Mouse (Mus musculus) c-Kit-positive CD71-positive TER-119-negative erythroid progenitor cells, embryonic 14.5 days (primary cell): ENCODE results near the gene Micu1.
A peak's percentile ranks its signal among the peaks of the same experiment; 100 is the strongest.

ENCODE experiments used
- DNase-seq: peaks from one replicate; pipeline ENCODE4 v3.0.0-alpha.2; 2013; ENCODE audit warnings: low read depth

Gene Micu1

DNA sequence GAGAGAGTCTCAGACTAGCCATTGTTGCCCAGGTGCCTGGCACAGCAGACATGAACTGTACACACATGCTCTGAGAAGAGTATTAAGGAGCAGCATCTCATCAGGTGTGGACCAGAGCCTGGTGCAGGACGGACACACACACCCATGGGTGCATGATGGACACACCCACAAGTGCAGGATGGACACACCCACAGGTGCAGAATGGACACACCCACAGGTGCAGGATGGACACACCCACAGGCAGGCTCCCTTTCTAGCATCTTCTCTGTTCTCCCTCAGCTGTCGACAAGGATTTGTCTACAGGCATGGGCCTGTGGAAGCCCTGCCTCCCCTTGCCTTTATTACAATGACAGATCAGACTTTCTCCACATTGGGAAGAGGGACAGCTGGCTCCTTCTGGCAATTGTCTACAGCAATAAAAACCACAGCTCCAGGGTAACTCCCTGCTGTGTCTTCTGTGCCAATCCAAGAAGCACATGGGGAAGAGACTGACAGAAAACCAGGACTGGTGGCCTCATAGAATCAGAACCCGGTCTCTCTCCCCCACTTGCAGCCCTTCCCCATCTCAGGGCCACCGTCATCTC lies 107.8 kb downstream of the Micu1 start:
- no peak for DNase-seq

DNA sequence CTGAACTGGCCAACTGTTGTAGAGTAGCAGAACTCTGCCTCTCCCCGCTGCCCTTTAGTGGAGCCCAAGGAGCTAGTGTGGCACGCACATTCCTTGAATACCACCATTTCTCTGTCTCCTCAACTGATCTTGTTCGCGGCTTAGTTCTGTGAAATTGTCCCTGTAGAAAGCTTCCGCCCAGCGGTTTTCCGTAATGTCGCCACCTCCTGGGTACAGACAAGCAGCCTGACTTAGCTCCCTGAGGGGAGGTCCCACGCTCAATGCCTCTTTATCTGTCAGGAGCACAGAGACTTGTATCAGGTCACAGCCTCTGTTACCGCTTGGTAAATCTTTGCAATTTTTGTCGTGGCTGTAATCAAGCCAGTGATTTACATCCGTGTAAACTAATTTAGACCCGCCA lies 110.7 kb downstream of the Micu1 start:
- peak; percentile 39 for DNase-seq

DNA sequence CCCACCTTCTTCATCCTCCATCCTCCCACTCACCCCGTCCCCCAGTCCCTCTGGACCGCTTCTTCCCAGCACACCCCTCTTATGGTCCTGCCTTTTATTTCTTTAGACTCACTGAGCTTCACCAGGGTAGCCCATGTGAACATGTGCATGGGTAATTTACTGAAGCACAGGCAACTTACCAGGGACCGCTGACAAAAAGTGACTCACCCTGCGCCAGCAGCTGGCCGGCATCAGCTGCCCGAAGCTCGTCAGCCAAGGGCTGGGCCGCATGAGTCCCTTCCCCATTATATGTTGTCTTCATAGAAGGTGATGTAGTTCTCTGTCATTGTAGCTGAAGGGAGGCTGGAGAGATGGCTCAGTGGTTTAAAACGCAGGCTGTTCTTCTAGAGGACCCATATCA lies 111.5 kb downstream of the Micu1 start:
- no peak for DNase-seq

DNA sequence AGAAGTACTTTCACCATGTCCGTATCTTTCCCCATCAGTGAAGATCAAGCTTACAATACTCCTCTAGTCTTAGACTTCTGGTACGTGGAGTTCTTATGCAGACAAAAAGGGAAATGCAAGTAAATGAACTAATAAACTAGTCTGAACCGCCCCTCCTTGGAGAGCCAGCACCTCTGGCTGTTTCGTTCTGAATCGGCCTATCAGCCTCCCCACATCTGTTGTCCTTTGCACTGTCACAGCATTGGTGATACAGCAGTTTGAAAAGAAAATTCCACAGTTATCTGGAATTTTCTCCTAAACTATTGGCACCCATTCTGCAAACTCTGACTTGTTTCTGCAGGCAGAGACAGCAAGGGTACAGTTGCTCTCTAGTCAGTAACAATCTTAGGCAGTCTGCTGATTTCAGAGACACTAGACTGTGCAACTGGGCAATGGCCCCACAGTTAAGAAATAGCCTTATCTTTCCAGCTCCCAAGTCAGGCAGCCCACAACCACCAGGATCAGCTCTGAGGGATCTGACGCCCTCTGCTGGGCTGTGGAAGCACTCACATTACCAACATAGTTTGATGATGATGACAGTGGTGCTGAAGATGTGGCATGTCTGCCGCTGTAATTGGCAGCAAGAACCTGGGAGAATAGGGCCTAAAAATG lies 112.4 kb downstream of the Micu1 start:
- DNase-seq, result peak; percentile 57

DNA sequence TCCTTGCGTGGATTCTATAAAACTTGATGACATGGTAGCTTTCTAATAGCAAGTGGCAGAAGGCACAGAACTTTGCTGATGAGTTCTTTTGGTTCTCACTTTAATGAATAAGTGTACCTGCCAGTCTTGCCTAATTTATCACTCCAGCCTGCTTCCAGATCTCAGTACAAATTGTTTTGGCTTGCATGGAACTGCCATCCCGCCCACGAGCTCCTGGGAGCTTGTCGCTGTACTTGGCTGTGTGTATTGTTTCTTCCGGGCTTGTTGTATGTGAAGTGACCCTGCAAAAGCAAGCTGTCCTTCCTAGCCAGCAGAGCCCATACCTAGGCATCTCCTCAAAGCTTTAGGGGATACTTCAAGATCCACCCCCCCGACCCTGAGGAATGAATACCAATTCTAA lies 114.3 kb downstream of the Micu1 start:
- DNase-seq, result no peak

DNA sequence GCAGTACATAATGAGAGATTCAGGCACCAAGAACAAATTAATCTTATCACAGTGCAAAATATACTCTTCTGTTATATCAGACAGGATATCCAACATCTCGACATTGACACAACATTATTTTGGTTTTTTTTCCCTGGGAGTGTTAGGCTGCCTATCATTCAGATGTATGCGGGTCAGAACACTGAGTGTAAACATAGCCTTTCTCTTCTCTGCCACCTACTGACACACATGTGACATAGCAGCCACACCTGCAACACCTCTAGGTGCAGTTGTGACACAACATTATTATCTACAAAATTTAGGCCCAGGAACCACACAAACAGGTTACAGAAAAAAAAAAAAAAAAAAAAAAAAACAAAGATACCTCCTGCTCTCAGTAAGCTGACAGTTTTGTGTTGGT lies 115.3 kb downstream of the Micu1 start:
- no peak for DNase-seq

DNA sequence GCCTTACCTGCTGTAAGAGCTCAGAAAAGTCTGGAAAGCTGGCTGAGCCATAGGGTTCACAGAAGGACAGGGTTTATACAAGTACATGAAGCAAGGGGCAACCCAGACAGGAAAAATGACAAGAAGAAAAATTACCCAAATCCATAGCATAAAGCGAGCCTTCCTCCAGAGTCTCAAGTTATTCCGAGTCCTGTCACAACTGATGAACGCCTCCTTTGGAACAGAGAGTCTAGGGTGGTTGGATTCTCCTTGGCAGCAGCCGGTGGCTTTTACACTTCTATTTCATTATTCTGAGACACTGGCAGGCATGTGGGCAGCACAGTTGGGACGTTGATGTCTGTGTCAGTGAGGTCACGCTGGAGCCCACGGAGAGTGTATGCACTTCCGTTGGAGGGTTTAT lies 115.7 kb downstream of the Micu1 start:
- DNase-seq, result no peak

DNA sequence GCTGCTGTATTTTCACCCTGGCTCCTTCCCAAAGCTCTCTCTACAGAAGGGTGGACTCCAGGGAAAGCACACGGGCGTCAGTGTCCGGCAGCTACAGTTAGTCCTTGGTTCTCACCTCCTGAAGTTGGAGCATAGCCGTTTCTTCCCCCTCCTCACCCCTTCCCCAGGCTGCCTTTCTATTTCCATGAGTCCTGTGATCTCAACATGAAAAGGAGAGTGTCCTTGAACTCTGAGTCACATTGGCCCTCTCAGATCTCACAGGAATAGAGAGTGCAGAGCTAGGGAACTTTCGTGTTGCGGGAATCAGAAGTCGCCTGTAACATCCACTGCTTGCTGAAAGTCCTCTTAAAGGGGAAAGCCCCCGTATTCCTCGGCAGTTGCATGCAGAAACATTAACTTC lies 116.9 kb downstream of the Micu1 start:
- DNase-seq, result no peak

DNA sequence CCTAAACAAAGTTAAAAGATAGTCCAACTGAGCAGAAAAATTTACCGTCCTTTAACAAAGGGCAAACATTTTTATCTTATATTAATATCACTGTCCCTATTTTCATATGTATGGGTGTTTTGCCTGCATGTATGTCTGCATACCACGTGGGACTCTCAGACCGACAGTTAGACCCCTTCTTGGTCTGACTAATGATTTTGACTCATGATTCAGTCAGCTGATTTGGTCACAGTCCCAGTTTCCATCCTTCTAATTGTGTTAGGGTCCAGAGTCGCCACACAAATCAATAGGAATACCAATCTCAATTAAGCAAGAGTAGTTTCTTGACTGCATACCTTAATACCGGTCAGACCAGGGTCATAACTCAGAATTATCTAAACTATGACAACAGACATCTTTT lies 118.6 kb downstream of the Micu1 start:
- no peak for DNase-seq

DNA sequence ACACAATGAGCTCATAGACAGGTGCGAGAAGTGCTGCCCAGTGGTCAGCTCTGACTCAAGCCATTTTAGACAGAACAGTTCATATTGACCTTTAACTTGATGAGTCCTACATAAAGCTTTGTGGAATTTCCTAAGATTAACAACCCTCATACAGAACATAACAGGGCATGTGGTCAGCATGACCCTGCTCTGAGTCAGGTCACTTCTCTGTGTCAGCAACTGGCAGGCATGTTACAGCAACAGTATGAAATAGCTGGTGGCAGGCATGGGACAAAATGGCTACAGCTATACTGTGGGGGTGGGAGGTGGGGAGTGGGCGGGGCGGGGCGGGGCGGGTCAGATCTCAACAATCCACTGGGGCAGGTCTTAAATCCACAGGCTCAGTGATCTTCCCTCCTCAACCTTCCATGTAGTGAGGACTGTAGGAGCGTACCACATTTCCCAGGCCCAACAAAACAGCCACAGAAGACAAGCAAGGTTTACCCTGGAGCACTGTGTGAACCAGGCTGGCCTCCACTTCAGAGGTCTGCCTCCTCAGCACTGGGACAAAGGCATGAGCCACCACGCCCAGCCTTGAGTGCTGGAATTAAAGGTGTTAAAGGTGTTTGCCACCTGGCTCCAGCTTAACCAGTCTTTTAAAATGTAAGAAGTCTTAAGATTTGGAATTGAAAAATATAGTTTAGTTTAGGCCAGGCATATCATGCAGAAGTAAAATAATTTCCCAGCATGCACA lies 119.2 kb downstream of the Micu1 start:
- no peak for DNase-seq

DNA sequence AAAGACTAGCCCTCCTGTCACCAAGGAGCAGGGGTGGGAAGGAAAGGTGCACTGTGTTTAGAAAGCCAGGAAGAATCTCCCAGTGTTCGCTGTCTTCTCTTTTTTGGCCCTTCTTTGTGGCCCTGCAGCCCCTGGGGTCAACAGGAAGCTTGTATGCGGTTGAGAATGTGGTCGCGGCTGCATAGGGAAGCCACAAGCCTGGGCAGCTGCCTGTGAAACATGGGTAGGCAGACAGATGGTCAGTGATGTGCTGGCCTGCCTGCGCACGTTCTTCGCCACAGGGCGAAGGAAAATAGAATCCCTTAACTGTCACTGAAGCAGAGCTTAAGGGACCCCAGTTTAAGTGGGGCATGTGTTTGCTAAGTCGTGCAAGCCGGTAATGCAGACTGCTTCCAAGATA lies 120.6 kb downstream of the Micu1 start:
- no peak for DNase-seq

DNA sequence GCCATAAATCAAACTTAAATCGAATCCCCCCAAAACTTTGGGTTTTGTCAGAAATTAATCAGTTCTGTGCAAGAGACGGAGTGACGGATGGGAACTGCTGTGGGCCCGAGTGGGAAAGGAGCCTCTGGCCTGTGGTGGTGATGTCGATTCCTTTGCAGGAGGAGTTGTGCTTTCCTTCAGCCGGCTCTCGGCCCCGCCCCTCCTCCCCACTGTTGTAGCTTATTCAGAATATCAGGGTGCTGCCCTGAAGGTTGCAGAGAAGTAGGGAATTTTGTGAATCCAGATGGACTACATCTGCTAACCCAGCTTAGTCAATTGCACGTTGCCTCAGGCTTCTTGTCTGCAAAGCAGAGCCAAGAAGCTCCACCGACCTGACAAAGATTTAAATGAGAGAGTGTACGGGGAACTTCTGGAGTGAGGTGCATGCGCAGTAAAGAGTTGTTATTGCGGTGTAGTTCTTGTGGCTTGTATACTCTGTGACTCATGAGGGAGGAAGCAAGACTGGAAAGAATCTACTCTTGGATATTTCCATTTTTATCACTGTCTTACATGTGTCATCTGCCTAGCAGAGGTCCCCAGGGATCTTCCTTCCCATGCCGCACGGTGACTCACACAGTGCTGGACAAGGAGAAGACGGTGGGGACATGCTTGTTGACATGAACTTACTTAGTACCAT lies 123.0 kb downstream of the Micu1 start:
- no peak for DNase-seq

DNA sequence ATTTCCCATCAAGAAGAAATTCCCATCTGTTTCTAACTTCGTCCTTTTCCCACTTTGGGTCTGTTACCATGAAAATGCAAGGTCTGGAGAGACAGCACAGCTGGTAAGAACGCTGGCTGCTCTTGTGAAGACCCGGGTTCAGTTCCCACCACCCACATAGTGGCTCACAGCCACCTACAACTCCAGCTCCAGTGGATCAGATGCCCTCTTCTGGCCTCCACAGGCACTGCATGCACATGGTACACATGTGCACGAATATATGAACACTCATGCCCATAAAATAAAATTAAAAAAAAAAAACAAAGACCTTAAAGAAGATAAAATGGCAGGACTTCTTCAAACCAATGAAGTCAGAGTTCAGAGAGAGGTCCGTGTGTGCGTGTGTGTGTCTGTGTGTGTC lies 127.6 kb downstream of the Micu1 start:
- DNase-seq, result no peak

DNA sequence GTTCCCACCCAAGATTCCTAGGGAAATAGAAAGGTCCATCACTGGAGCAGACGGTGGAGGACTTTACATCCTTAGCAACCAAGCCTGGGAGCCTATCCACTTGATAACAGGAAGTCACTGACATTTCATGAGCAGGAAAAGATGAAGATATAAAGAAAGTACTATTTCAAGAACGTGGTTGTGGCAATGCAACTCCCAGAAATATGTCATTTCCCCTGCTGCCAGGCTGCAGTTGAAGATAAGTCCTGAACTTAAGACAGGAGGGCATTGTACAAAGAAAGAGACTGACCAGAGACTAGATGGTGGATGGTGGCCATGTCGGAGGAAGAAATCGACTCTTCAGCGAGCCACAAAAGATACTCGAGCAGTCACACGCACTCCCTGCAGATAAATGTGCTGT lies 129.7 kb downstream of the Micu1 start:
- DNase-seq, result no peak

DNA sequence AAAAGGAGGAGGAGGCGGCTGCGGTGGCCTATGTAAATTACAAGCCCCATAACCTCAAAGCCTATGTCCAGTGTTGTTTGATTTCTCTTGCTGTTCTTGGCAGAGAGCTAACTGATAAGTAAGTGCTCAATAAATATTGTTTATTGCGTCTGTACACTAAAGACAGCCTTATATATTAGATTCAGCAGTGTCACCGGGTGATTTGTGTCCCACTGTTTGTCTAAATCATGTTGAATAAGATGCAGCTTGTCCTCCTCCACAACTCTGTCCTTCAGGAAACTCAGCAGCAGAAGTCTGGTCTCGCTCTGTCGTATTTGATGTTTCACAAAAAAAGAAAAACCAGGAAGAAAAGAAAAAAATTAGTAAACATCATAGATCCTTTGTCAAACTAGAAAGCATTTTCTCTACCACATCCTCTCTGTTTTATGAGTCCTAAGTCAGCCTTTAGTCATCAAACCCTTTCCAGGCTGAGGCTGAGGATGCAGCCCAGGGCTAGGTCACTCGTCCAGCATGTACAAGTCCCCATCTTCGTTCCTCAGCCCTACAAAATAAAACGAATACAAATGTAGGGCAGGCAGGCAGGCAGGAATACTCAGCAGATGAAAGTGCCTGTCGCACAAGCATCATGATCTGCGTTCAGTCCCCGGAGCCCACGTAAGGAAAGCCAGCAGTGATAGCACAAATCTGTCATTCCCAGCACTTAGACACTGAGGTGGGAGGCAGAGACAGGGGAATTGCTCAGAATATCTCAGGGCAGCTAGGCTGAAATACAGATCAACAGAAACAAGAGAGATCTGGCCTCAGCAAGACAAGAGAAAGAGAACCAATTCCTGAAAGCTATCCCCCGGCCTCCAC lies 133.3 kb downstream of the Micu1 start:
- no peak for DNase-seq

DNA sequence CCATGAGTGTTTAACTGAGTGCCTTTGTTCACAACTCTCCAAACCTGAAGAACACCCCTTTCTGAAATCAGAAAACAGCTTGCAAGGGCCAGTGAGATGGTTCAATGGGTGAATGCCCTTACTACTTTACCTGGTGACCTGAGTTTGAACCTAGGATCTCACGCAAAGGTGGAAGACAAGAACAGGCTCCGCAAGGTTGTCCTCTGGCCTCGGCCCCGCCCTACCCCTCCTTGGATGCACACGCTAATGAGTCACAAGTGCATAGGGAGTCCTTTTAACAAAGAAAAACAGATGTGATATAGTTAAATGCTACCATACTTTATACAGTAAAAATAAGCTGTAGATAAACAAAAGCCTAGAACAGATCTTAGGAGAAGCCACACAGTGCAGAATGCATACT lies 135.2 kb downstream of the Micu1 start:
- DNase-seq, result no peak

DNA sequence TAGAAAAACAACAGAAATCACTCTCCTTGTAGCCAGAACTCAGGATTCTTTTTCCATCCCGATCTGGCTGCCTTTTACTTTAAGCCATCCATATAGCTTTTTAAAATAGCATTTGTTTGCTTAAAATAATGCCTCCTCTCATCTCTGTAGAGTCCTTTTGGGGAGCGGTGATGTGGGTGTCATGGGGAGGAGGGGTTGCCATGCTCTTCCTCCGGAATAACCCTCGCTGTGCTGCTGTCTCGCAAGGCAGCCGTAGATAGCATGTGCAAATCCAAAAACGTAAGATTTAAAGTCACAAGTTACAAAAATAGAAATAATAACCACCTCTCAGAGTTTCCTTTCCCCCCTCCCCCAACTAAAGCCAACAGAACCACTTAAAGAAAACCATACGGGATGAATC lies 139.2 kb downstream of the Micu1 start:
- DNase-seq, result no peak

DNA sequence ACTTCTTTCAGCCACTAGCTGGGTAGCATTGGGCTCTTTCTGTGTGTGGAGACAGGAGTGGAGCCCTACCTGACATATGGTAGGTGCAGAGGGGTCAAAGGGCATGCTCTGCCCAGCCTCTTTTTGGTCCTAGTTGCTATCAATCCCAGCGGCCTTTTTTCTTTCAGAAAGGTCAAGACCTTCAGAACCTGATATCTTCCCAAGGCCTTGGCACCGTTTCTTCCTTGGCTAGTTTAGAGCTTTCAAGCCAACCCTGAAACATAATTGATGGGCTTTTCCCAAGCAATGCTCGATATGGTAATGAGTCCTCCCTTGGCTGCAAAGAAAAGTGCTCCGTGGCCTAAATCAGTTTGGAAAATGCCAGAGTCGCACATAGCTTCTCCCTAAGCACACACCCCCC lies 140.8 kb downstream of the Micu1 start:
- DNase-seq, result no peak

DNA sequence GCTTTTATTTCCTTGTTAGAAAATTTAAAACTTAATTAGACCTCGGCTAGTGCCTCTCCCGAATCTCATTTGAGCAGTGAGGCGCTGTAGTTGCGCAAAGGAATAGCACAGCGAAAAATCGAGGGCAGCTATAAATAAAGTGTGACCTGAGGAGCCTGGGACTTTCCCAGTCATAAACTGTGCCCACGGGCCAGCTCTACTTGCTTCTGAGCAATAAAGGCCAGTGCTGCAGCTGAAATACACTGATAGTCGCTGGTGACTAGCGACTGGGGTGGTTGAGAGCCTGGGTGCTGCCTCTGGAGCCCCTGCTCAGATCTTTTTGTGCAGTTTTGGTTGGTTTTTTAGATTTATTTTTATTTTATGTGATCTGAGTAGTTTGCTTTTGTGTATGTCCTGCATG lies 142.4 kb downstream of the Micu1 start:
- no peak for DNase-seq

DNA sequence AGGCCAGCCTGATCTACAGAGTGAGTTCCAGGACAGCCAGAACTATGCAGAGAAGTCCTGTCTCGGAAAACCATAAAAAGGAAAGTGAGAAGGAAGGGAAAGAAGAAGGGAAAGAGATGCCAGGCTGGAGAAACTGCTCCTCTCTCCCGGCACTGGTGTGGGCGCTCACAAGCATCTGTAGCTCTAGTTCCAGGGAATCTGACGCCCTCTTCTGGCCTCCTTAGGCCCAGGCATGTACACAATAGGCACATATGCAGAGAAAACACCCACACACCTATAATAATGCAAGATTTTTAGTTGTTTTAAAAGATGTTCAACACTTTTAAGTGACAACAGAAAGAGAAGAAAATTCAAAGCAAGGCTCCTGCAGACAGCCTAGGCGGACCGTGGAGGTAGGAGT lies 144.1 kb downstream of the Micu1 start:
- no peak for DNase-seq

DNA sequence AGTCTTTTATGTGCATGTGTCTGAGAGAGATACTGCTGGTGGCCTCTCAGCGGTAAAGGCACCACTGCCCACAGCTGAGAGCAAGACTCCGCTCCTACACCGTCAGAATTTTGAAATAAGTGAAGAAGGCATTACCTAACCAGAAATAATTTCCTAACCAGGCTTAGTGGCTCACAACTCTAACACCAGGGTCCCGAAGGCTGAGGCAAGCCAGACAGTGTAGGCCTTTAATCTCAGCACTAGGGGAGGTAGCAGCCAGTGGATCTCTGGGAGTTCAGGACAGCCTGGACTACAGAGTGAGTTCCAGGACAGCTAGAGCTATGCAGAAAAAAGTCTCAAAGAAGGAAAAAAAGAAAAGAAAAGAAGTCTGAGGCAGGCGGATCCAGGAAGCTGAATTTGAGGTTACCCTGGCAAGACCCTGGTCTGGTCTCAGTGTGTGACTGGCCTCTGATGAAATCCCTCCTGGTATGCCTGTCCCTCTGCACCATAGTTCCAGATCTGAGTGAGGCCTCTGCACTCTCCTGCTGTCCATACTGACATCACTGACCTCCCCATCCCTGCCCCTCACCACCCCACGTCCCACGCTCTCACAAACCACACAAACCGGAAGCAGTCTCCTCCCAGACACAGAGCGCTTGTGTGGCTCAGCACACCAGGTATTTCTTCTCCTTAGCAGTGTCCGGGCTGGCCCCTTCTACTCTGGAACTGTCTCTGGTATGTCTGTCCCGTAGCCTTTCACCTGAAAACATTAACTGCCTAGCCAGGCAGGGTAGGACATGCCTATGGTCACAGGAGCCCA lies 146.0 kb downstream of the Micu1 start:
- DNase-seq, result no peak
